Mouse (Mus musculus) cerebellum, adult 9-10 months (tissue): Measurements from ENCODE around the gene Rasl10b.

ENCODE experiments used
- DNase-seq: peaks from one replicate; pipeline ENCODE4 v3.0.0; 2022

Gene Rasl10b

DNA sequence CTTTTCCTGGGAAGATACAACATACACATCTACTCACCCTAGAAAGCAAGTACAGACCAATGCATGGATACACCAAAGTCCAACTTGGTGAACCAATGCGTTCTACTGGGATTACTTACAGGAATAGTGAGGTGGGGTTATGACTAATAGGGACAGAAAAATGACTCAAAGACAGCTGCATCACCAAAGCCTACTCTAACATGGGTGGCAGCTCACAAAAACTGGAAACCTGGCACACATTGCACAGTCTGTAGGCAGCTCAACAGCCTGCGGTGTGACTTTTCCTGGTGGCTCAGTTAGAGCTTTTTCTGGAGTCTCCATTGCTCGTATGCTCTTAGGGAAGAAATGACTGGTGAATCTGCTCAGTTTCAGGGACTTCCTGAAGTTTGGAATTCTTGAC is 59.8 kb downstream of the Rasl10b start:
- DNase-seq: no peak
